Mouse (Mus musculus) megakaryocyte-erythroid progenitor cell, adult 5 weeks (primary cell): ENCODE results near the gene Foxn3. TPM values are rescaled to one million over a fixed set of nuclear protein-coding genes. Genes with fewer than 3 reads are reported as not detected.

Source experiments
- polyA plus RNA-seq: library from polyadenylated mRNA; stranded (reverse); fragments of >175 nt; gene quantifications from 2 replicates; pipeline ENCODE4 v1.2.3, GENCODE M21; 2012

Gene Foxn3
- polyA plus RNA-seq, result 36.7 and 70.3 TPM in 2 replicates

GRCm38 (mm10) chr12:99563219-99564059 lies at the start of gene Foxn3:
Gene Foxn3, minus strand, starts transcription at chr12:99563582.

